Mouse (Mus musculus): Measurements from ENCODE around the gene Abca4. TPM values are rescaled to one million over a fixed set of nuclear protein-coding genes. Genes with fewer than 3 reads are reported as not detected.
A peak's percentile ranks its signal among the peaks of the same experiment; 100 is the strongest.

Abca4 gene
- polyA plus RNA-seq, 1 experiment: not detected

GRCm38 (mm10) chr3:122107643-122108194, 63.5 kb downstream of the Abca4 start:
- TF ChIP-seq POLR2A (IDR thresholded peaks at IDR 0.05; ENCODE audit: borderline replicate concordance, control insufficient read depth, low read depth, low read length) (no peak), CTCF (IDR thresholded peaks at IDR 0.05; ENCODE audit: control insufficient read depth, insufficient read depth, low read length) (no peak)
- Histone ChIP-seq H3K27ac (ENCODE audit: control insufficient read depth, insufficient read depth, low read depth, low read length, poor library complexity) (no peak overlapping the region), H3K4me1 (ENCODE audit: control insufficient read depth, insufficient read depth, low read length) (no peaks in the 10 kb centered on the region), H3K4me3 (replicated peaks; ENCODE audit: control insufficient read depth, low read depth, low read length) (no peak overlapping the region)
- 67% methylated on average over 14 of the region's 14 CpGs for WGBS

DNA sequence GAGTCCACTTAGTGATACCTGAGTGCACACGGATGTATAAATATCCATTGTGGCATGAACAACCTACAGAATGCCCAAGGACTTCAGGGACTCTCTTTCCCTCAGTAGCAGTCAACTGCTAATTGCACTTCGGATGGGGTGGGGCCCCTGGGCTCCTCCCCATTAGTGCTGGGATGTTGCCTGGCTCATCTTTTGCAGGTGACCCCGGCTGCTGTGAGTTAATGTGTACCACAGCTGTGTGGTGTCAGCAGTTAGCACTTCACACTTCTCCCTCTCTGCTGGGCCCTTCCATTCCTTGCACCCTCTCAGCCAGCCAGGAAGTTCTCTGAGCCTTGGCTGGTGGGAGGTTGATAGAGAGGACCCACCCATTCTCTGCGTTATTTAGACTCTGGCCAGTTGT, 65.2 kb downstream of the Abca4 start:
- TF ChIP-seq POLR2A (IDR thresholded peaks at IDR 0.05; ENCODE audit: borderline replicate concordance, control insufficient read depth, low read depth, low read length) (no peak), CTCF (IDR thresholded peaks at IDR 0.05; ENCODE audit: control insufficient read depth, insufficient read depth, low read length) (no peak)
- H3K27ac ChIP-seq (ENCODE audit: control insufficient read depth, insufficient read depth, low read depth, low read length, poor library complexity): no peak overlapping the region
- no peak overlapping the region for H3K4me3 ChIP-seq (replicated peaks; ENCODE audit: control insufficient read depth, low read depth, low read length)
- 49% methylated on average over 4 of the region's 4 CpGs for WGBS
- no peaks in the 10 kb centered on the region for H3K4me1 ChIP-seq (ENCODE audit: control insufficient read depth, insufficient read depth, low read length)

- Histone ChIP-seq H3K4me1 (ENCODE audit: control insufficient read depth, insufficient read depth, low read length) (no peaks in the 10 kb centered on the region), H3K4me3 (replicated peaks; ENCODE audit: control insufficient read depth, low read depth, low read length) (no peak overlapping the region), H3K27ac (ENCODE audit: control insufficient read depth, insufficient read depth, low read depth, low read length, poor library complexity) (no peak overlapping the region)
- TF ChIP-seq CTCF (IDR thresholded peaks at IDR 0.05; ENCODE audit: control insufficient read depth, insufficient read depth, low read length): no peak
- TF ChIP-seq POLR2A (IDR thresholded peaks at IDR 0.05; ENCODE audit: borderline replicate concordance, control insufficient read depth, low read depth, low read length): no peak
- 14% methylated on average over 9 of the region's 9 CpGs for WGBS
Measured at GRCm38 (mm10) chr3:122111141-122111981, 67.1 kb downstream of the Abca4 start.

DNA sequence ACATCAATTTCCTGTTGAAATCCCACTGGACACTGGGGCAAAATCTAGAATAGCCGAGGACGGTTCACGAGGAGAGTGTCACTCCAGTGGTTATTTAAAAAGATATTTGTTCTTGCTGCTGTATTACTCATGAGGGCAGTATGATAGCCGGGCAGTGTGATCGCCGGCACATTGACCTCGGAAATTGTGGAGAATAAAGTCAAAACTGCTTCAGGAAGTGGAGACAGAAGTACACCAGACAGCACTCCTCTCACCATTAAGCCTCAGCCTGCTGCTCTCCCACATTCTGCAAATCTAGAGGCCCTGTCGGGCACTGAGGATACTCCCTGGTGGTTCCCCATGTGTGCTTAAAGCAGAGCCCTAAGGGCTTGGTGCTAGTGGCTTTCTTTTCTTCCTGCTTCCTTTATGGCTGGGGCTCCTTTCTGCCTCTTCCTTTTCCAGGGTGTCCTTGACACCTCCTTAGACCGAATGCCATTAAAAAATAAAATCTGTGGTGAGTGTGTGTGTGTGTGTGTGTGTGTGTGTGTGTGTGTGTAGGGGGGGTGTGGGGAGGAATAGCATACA, 74.5 kb downstream of the Abca4 start:
- TF ChIP-seq POLR2A (IDR thresholded peaks at IDR 0.05; ENCODE audit: borderline replicate concordance, control insufficient read depth, low read depth, low read length): no peak
- TF ChIP-seq CTCF (IDR thresholded peaks at IDR 0.05; ENCODE audit: control insufficient read depth, insufficient read depth, low read length): no peak
- 17% methylated on average over 9 of the region's 9 CpGs for WGBS
- H3K27ac ChIP-seq (ENCODE audit: control insufficient read depth, insufficient read depth, low read depth, low read length, poor library complexity): no peak overlapping the region

DNA sequence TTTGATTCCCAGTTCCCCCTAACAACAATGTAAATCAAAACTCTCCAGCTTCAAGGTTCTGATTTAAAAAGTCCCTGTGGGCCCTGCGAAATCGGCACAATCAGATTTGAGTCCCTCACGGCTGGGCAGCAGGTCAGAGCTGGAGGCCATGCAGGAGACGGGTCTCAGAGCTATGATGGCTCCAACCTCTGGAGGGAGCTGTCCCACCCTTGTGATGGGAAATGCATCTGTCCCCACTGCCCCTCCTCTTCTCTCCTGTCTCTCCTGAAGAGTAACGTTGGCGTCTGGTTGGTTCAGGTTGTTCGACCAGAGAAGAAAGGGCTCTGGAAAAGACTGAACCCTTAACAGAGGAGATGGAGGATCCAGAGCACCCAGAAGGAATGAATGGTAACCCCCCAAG, 75.5 kb downstream of the Abca4 start:
- no peak overlapping the region for H3K4me3 ChIP-seq (replicated peaks; ENCODE audit: control insufficient read depth, low read depth, low read length)
- H3K27ac ChIP-seq (ENCODE audit: control insufficient read depth, insufficient read depth, low read depth, low read length, poor library complexity): no peak overlapping the region
- H3K4me1 ChIP-seq (ENCODE audit: control insufficient read depth, insufficient read depth, low read length): no peaks in the 10 kb centered on the region; the same call in 1 of the 2 replicates
- TF ChIP-seq POLR2A (IDR thresholded peaks at IDR 0.05; ENCODE audit: borderline replicate concordance, control insufficient read depth, low read depth, low read length): no peak
- TF ChIP-seq CTCF (IDR thresholded peaks at IDR 0.05; ENCODE audit: control insufficient read depth, insufficient read depth, low read length): no peak
- 65% methylated on average over 7 of the region's 7 CpGs for WGBS

More for the DNA sequence above, 74.5 kb downstream of the Abca4 start:
- H3K4me3 ChIP-seq (replicated peaks; ENCODE audit: control insufficient read depth, low read depth, low read length): no peak overlapping the region
- H3K4me1 ChIP-seq (ENCODE audit: control insufficient read depth, insufficient read depth, low read length): no peaks in the 10 kb centered on the region; the same call in 1 of the 2 replicates

GRCm38 (mm10) chr3:122120217-122120616, 76.0 kb downstream of the Abca4 start:
- H3K27ac ChIP-seq (ENCODE audit: control insufficient read depth, insufficient read depth, low read depth, low read length, poor library complexity): no peak overlapping the region
- TF ChIP-seq CTCF (IDR thresholded peaks at IDR 0.05; ENCODE audit: control insufficient read depth, insufficient read depth, low read length): no peak
- no peak for TF ChIP-seq POLR2A (IDR thresholded peaks at IDR 0.05; ENCODE audit: borderline replicate concordance, control insufficient read depth, low read depth, low read length)
- WGBS: 62% methylated on average over 7 of the region's 7 CpGs
- no peak overlapping the region for H3K4me3 ChIP-seq (replicated peaks; ENCODE audit: control insufficient read depth, low read depth, low read length)
- no peaks in the 10 kb centered on the region; the same call in 1 of the 2 replicates for H3K4me1 ChIP-seq (ENCODE audit: control insufficient read depth, insufficient read depth, low read length)

DNA sequence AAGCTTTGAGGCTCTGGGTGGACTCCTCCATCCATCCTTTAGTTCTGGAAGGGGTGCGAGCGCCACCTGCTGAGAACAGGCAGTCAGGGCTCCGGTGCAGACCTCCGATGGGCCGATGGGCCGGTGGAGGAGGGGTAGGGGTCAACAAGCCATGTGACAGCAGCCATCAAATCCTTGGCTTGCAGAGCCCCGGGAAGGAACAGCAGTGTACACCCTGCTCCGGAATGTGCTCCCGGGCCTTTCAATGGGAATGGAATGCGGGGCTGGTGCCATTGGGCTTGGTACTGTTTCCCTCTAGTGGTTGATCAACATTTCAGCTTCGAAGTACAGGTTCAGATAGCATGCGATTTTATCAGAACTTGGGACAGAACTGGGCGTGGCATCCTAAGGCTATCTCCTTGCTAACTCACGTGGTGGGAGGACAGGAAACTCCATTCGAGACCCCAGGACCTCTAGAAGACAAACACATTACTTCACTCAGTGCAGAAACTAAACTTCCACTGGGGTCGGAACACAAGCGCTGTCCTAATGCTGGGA, 78.0 kb downstream of the Abca4 start:
- Histone ChIP-seq H3K4me3 (replicated peaks; ENCODE audit: control insufficient read depth, low read depth, low read length) (no peak overlapping the region), H3K4me1 (ENCODE audit: control insufficient read depth, insufficient read depth, low read length) (no peaks in the 10 kb centered on the region; the same call in 1 of the 2 replicates), H3K27ac (ENCODE audit: control insufficient read depth, insufficient read depth, low read depth, low read length, poor library complexity) (no peak overlapping the region)
- peak; percentile 56 for TF ChIP-seq CTCF (IDR thresholded peaks at IDR 0.05; ENCODE audit: control insufficient read depth, insufficient read depth, low read length)
- no peak for TF ChIP-seq POLR2A (IDR thresholded peaks at IDR 0.05; ENCODE audit: borderline replicate concordance, control insufficient read depth, low read depth, low read length)
- 8% methylated on average over 17 of the region's 17 CpGs for WGBS

DNA sequence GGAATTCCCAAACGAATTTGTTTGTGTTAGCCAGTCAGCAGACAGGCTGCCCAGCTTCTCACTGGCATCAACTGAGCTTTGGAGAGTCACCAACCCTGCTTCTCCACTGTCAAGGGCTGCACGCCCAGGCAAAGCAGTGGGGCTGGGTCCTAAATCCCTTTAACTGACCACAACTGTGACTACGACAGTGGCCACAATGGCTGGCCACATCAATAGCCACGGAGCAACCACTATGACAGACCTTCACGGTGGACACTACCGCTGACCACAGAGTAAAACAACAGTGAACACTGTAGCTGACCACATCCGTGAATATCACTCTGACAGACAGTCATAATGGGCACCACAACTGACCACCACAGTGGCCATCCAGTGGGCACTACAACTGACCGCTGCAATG, 78.6 kb downstream of the Abca4 start:
- Histone ChIP-seq H3K27ac (ENCODE audit: control insufficient read depth, insufficient read depth, low read depth, low read length, poor library complexity) (no peak overlapping the region), H3K4me3 (replicated peaks; ENCODE audit: control insufficient read depth, low read depth, low read length) (no peak overlapping the region), H3K4me1 (ENCODE audit: control insufficient read depth, insufficient read depth, low read length) (no peaks in the 10 kb centered on the region; the same call in 1 of the 2 replicates)
- TF ChIP-seq POLR2A (IDR thresholded peaks at IDR 0.05; ENCODE audit: borderline replicate concordance, control insufficient read depth, low read depth, low read length): no peak
- no peak for TF ChIP-seq CTCF (IDR thresholded peaks at IDR 0.05; ENCODE audit: control insufficient read depth, insufficient read depth, low read length)
- 74% methylated on average over 8 of the region's 8 CpGs for WGBS

Measured in bone marrow, adult 2 months (tissue).